Mouse (Mus musculus): Measurements from ENCODE around the gene Pgs1. TPM values are rescaled to one million over a fixed set of nuclear protein-coding genes. Genes with fewer than 3 reads are reported as not detected.

The Pgs1 gene
- 120 TPM for polyA plus RNA-seq (2021)

DNA sequence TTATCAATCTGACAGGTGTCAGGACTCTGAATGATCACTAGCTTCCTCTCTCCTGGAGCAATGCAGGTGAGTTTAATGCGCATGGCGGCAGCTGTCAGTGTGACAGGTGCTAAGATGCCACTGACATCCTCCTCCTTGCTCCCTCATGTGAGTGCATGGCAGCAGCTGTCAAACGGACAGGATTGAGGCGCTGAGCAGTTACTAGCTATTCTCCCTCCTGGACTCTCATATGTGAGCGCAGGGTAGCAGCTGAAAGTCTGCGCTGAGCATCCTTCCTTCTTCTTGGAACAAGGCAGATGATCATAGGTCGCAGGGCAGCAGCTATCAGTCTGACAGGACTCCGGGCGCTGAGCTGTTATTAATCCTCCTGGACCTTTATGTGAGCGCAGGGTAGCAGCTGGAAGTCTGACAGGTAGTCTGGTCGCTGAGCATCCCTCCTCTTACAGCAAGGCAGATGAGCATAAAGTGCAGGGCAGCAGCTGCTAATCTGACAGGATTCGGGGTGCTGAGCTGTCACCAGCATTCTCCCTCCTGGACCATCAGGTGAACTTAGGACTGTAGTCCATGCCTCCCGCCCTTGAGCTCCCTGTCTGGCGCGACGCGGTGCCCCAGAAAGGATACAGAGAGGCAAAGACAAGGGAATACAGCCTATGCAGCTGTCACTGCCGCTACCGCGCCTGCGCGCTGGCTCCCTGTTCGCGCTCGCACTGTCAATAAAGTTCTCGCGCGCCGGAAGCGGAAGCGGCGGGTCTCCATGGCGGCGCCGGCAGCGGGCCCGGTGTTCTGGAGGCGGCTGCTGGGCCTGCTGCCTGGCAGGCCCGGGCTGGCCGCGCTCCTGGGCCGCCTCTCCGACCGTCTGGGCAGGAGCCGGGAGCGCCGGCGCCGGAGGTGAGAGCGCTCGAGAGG is at the start of gene Pgs1:
TSS of gene Pgs1 (plus strand) at position 167 of the 906 bp plus-strand sequence.
- ChIA-PET POLR2A (interaction anchor here (0.9 to 4.9 kb wide), 9 partner anchors 12 to 39 kb away, joined by 3 to 36 read pairs (median 5); partner anchors contain the start of gene Socs3), CTCF (interaction anchor here (1.0 to 3.2 kb wide), 5 partner anchors 9 to 117 kb away, joined by 3 to 12 read pairs (median 6); partner anchors contain the start of gene Socs3)
- ATAC-seq: peak; percentile 10
- DNase-seq (ENCODE audit: low read depth, low spot score): no peak
- no peaks in the 10 kb centered on the region for H3K27me3 ChIP-seq
- in situ Hi-C loops (cut with MboI; ENCODE audit: low pct_unique_long_range_greater_than_20kb): no loop called here
- no peak for TF ChIP-seq CTCF (IDR thresholded peaks at IDR 0.05)

GRCm38 (mm10) chr11:117939004-117939730 is 46.9 kb upstream of the Pgs1 start:
- DNase-seq (ENCODE audit: low read depth, low spot score) (no peak), ATAC-seq (no peak)
- H3K27me3 ChIP-seq: no peaks in the 10 kb centered on the region
- POLR2A ChIA-PET: interaction anchor here (1.2 to 3.0 kb wide), 2 partner anchors 11 to 29 kb away, joined by 4 to 18 read pairs; partner anchors contain the start of gene Socs3
- in situ Hi-C loops (cut with MboI; ENCODE audit: low pct_unique_long_range_greater_than_20kb): no loop called here
- CTCF ChIA-PET: interaction anchor here (1.4 to 4.2 kb wide), 2 partner anchors 11 to 23 kb away, joined by 4 to 11 read pairs; no protein-coding TSS in a partner anchor
- no peak for TF ChIP-seq CTCF (IDR thresholded peaks at IDR 0.05)

DNA sequence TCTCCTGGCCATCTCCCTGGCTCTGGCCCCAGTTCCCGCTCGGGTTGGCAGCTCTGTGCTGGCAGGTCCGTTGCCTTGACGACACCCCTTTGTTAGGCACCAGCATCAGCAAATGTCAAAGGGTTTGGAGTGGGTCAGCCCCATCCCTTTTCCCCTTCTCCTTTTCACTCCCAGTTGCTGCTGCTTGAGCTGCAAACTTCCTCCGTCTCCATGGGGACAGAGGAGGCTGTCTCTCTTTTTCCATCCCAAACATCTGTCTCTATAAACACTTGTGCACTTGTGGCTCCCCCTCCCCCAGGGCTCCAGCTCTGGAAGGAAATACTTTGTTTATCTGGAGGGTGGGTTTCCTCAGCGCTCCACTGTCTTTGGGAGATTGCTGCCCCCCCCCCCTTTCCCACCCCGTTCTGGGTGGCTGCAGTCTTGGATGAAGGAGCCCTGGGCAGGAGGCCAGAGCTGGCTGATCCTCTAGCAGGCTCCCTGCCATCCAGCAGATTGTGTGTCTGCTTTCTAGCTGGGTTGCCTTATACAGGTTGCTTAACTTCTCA is 46.3 kb upstream of the Pgs1 start:
- ChIA-PET POLR2A (interaction anchor here (1.2 to 3.0 kb wide), 2 partner anchors 10 to 29 kb away, joined by 4 to 18 read pairs; partner anchors contain the start of gene Socs3), CTCF (interaction anchor here (1.4 to 4.2 kb wide), 2 partner anchors 11 to 22 kb away, joined by 4 to 11 read pairs; no protein-coding TSS in a partner anchor)

DNA sequence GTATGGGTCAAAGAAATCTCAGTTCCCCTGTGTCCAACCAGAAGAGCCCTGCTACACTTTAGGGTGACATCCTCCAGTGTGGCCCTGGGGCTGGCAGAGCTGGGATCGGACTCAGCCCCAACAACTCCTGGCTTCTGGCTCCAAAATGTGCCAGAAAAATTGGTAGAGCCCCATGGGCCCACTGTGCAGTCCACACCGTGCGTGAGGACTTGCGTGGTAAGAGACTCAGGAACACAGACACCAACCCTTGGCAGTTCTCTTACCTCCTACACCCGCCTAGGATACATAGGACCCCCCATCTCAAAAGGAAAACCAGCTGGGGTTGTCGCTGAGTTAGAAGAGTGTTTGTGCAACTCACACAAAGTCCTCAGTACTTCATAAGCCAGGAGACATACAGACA is 45.2 kb upstream of the Pgs1 start:
- ATAC-seq (no peak), DNase-seq (ENCODE audit: low read depth, low spot score) (no peak)
- in situ Hi-C loops (cut with MboI; ENCODE audit: low pct_unique_long_range_greater_than_20kb): no loop called here
- ChIA-PET CTCF (interaction anchor here (1.8 to 4.2 kb wide), 2 partner anchors 19 to 21 kb away, joined by 4 to 11 read pairs; no protein-coding TSS in a partner anchor), POLR2A (interaction anchor here (3.0 kb wide), 1 partner anchor 28 kb away, joined by 18 read pairs; the partner anchor contains the start of gene Socs3)
- no peak for TF ChIP-seq CTCF (IDR thresholded peaks at IDR 0.05)
- H3K27me3 ChIP-seq: no peaks in the 10 kb centered on the region

More for the DNA sequence above, 46.3 kb upstream of the Pgs1 start:
- TF ChIP-seq CTCF (IDR thresholded peaks at IDR 0.05): no peak
- no peaks in the 10 kb centered on the region for H3K27me3 ChIP-seq
- ATAC-seq (peak; percentile 56), DNase-seq (ENCODE audit: low read depth, low spot score) (no peak)
- in situ Hi-C loops (cut with MboI; ENCODE audit: low pct_unique_long_range_greater_than_20kb): no loop called here

DNA sequence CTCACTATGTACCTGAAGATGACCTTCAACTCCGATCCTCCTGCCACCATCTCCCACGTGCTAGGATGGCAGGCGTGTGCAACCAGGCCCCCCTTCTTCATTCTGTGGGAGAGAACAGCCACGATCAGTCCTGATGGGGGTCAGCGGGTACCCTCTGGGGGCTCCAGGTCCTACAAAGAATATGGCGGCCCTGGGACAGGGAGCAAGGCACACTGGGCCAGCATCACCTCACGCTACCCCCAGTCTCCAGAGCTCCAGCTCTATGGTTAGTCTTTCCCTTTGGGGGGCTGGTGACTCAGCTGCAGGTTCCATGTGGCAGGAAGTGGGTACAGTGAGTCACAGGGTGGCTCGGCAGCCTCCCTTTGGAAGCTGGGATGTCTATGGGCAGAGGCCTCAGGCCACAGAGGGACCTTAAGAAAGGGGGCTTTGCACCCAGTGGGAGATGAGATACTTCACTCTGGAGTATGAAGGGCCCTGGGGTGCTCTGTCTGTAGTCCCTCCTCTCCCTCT is 44.7 kb upstream of the Pgs1 start:
- in situ Hi-C loops (cut with MboI; ENCODE audit: low pct_unique_long_range_greater_than_20kb): no loop called here
- ChIA-PET POLR2A (interaction anchor here (3.0 kb wide), 1 partner anchor 27 kb away, joined by 18 read pairs; the partner anchor contains the start of gene Socs3), CTCF (interaction anchor here (1.0 to 4.2 kb wide), 5 partner anchors 9 to 28 kb away, joined by 3 to 11 read pairs (median 4); partner anchors contain the start of gene Socs3)
- ATAC-seq (no peak), DNase-seq (ENCODE audit: low read depth, low spot score) (no peak)
- H3K27me3 ChIP-seq: no peaks in the 10 kb centered on the region
- TF ChIP-seq CTCF (IDR thresholded peaks at IDR 0.05): no peak

- in situ Hi-C loops (cut with MboI; ENCODE audit: low pct_unique_long_range_greater_than_20kb): no loop called here
- H3K27me3 ChIP-seq: no peaks in the 10 kb centered on the region
- TF ChIP-seq CTCF (IDR thresholded peaks at IDR 0.05): no peak
- CTCF ChIA-PET: interaction anchor here (0.9 to 4.2 kb wide), 7 partner anchors 9 to 28 kb away, joined by 3 to 11 read pairs (median 4); partner anchors contain the start of gene Socs3
- DNase-seq (ENCODE audit: low read depth, low spot score): no peak
- POLR2A ChIA-PET: interaction anchor here (3.0 kb wide), 1 partner anchor 27 kb away, joined by 18 read pairs; the partner anchor contains the start of gene Socs3
- ATAC-seq: no peak
Observed at GRCm38 (mm10) chr11:117941848-117942247, 44.2 kb upstream of the Pgs1 start.

DNA sequence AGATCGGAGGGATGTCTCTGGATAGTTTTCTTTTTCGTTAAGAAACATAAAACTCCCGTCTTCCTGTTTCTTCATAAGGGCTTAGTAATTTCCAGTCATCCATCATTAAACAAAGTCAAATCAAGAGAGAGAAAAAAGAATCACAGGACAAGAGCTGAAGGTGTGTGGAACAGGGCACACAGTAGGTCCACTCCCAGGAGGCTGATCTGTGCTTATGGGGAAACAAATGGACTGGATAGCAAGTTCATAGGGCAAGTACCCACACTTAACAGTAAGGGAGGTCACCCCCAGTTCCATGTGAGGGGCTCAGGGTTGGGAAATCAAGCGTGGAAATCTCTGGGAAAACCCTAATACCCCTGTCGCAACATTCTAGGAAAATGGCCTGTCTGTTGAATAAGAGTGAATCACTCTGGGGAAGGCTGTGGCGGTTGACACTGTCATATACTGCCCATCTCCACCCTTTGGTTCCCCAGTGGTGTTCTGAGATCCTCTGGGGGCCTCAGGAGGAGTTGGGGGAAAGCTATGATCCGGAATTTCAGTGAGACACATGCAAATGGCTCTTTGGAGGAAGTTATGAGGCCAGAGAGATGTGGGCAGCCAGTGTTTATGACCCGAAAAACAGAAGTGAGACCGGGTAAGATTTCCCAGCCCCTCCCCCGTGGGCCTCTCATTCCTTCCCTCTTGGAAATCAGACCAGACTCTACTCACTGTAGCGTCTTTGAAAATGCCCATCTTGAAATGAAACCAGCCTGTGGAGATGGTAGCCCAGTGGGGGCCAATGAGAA is 39.7 kb upstream of the Pgs1 start:
- ATAC-seq (no peak), DNase-seq (ENCODE audit: low read depth, low spot score) (no peak)
- H3K27me3 ChIP-seq: no peaks in the 10 kb centered on the region
- no peak for TF ChIP-seq CTCF (IDR thresholded peaks at IDR 0.05)
- in situ Hi-C loops (cut with MboI; ENCODE audit: low pct_unique_long_range_greater_than_20kb): no loop called here
- CTCF ChIA-PET: interaction anchor here (1.8 kb wide), 1 partner anchor 11 kb away, joined by 4 read pairs; no protein-coding TSS in a partner anchor
- POLR2A ChIA-PET: interaction anchor here (1.4 to 1.7 kb wide), 3 partner anchors 11 to 22 kb away, joined by 3 to 6 read pairs (median 5); no protein-coding TSS in a partner anchor

DNA sequence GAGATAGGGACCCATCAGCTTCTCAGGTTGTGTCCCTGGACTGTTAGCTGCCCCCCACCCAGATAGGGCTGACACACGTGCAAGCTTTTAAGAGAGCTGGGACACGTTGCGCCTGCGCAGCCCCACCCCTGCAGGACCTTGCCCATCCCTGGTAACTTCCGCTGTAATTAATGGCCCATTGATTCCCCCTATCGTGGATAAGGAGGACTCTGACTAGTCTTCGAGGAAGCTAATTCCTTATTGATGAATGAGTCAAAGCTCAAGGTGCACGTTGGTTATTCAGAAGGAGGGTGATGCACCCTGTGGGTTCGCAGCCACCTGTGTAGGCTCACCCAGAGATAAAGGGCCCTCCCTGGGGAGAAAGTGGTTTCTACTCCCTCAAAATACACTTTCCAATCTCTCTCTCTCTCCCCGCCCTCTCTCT is 39.1 kb upstream of the Pgs1 start:
- no peaks in the 10 kb centered on the region for H3K27me3 ChIP-seq
- in situ Hi-C loops (cut with MboI; ENCODE audit: low pct_unique_long_range_greater_than_20kb): no loop called here
- DNase-seq (ENCODE audit: low read depth, low spot score) (no peak), ATAC-seq (no peak)
- CTCF ChIA-PET: interaction anchor here (1.8 kb wide), 1 partner anchor 11 kb away, joined by 4 read pairs; no protein-coding TSS in a partner anchor
- POLR2A ChIA-PET: interaction anchor here (1.5 kb wide), 1 partner anchor 16 kb away, joined by 3 read pairs; no protein-coding TSS in a partner anchor
- TF ChIP-seq CTCF (IDR thresholded peaks at IDR 0.05): no peak
